Mouse (Mus musculus) hematopoietic stem cell, adult 5-6 weeks (primary cell): Measurements from ENCODE around the gene Hif3a. TPM values are rescaled to one million over a fixed set of nuclear protein-coding genes. Genes with fewer than 3 reads are reported as not detected.

Experiments used
- ATAC-seq, 2 experiments: fragments of 125-278 bp in 1 of 2; replicated peaks in 1 of 2; 2 replicates each; pipeline ENCODE4 v1.8.0; 2016 to 2017; ENCODE audit warnings: inconsistent platforms in 2 of 2, mild to moderate bottlenecking in 2 of 2, moderate number of reproducible peaks in 2 of 2, low read depth in 1 of 2, moderate TSS enrichment in 1 of 2; ENCODE audit not compliant: low FRiP score in 2 of 2, poor library complexity in 2 of 2, severe bottlenecking in 2 of 2, insufficient read depth in 1 of 2, low TSS enrichment in 1 of 2
- total RNA-seq: library from RNA; stranded (forward); fragments of 172-1452, 232-1000 nt; gene quantifications from 2 replicates; pipeline ENCODE4 v1.2.3, GENCODE M21; 2017

Hif3a gene
- total RNA-seq, 1 experiment from 2014 or later, result 1.0 TPM

- peak; percentile 63 to 71 for ATAC-seq
Measured at GRCm38 (mm10) chr7:17007300-17007699, 54.9 kb downstream of the Hif3a start.

DNA sequence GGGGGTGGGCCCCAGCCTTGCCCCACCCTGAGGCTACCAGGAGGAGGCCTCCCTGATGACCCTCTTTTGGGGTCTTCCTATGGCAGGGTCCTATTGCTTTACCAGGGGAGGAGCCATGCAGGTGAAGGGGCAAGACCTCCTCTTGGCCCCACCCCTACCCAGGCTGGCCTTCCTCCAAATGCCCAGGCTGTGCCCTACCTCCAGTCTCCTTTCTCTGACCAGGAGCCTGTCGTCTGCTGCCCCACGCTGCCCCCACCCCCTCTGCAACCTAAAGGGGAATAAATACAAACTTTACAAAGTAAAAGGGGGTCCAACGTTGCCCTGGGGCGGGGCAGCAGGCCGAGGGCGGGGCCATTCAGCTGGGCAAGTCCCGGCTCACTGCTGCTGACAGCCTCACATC, 57.5 kb downstream of the Hif3a start:
- ATAC-seq, result no peak

DNA sequence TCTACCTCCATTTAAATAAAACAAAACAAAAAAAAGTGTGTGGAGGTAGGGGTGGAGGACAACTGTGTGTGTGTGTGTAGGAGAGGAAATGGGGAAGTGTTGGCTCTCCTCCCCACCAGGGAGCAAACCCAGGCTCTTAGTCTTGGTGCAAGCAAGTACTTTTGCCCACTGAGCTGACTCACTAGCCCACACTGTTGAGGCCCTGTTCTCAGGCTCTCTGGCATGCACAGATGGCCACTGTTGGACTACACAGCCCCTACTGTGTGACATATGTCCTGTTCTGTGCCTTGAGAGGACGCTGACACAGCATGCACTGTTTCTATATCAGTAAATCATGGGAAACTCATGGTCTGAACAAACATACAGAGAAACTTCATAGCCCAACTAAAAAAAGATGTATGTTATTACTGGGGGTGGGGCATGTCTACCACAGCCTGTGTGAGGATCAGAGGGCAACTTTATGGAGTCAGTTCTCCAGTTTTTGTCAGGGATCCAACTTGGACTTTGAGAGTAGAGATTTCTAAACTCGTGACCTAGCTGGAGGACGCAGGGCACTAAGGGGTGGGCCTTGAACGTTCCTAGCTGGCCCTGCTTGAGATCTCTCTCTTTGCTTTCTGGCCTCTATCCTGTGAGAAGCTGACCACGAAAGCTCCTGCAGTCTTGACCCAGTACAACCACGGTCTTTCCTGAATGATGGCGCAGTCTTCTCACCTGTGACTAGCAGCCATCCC, 58.8 kb downstream of the Hif3a start:
- peak; percentile 19 to 33; a peak in 1 of 4 replicates for ATAC-seq

- ATAC-seq, result peak; percentile 61 to 82
Measured at GRCm38 (mm10) chr7:17002375-17003195, 59.6 kb downstream of the Hif3a start.

GRCm38 (mm10) chr7:16999650-17000049, 62.6 kb downstream of the Hif3a start:
- peak in 1 of 2 experiments; percentile 37; a peak in 2 of 4 replicates for ATAC-seq

DNA sequence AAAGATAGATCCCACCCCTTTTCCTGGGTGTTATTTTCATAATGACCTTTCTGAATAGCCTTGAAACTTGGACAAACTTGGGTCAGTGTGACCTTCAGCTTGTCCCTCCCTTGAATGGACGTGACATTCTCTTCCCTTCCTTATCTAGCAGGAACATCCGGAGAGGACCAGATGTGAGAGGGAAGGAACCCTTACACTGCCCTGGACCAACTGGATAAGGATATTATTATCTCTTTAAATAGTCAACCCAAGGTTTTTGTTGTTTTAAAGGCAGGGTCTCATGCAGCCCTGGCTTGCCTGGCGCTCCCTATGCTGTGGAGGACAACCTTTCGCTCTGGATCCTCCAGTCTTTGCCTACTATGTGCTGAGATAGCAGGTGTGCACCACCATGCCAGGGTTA, 63.0 kb downstream of the Hif3a start:
- ATAC-seq, result no peak

DNA sequence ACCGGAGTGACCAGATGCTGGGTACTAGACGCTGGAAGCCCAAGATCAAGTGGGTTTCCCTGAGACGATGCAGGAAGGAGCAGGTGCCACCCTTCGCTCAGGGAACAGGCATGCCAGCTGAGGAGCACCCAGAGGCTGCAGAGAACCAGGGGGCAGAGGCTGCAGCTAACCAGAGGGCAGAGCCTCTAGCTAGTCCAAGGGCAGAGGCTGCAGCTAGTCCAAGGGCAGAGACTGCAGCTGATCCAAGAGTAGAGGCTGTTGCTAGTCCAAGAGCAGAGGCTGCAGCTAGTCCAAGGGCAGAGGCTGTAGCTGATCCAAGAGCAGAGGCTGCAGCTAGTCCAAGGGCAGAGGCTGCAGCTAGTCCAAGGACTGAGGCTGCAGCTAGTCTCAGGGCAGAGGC, 66.9 kb downstream of the Hif3a start:
- ATAC-seq, result no peak

GRCm38 (mm10) chr7:16994400-16994799, 67.8 kb downstream of the Hif3a start:
- ATAC-seq, result no peak

DNA sequence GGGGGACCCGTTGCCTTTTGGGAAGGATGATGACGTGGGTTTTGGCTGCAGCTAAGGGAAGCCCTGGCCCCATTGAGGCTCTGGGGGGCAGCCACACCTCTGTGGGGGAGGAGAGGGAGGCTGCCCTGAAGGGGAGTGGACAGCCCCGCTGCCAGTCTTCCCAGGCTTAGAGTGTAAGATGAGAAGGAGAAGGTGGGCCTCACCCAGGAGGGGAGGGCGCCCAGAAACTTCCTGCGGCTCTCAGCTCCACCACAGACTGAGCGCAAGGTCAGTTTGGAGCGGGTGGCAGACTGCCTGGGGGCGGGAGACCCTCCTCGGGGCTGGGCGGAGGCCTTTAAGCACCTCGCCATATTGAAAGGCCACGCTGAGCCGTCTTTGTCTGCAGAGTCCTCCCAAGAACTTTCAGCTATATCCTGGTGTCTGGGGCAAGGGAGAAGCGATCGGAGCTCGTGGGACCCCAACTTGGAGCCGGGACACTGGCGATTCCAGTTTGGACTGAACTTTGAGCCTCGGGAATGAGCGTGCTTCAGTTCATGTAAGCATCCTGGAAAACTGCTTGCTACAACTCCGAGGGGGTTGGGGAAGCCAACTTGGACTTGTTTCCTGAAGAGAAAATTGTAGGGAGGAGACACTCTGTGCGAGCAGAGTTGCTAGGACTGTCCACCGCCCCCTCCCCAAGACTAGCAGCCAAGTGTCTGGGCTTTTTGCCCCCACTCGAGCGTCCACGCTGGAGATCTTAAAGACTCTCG, 68.4 kb downstream of the Hif3a start:
- peak; percentile 88 to 91 for ATAC-seq

- ATAC-seq, result no peak
Measured at GRCm38 (mm10) chr7:16992451-16992807, 69.8 kb downstream of the Hif3a start, which contains the start of gene Ccdc8. Ccdc8 (plus strand) TSS chr7:16992708.

- ATAC-seq, result peak; percentile 72 to 81
Measured at GRCm38 (mm10) chr7:16991681-16992450, 70.4 kb downstream of the Hif3a start.

DNA sequence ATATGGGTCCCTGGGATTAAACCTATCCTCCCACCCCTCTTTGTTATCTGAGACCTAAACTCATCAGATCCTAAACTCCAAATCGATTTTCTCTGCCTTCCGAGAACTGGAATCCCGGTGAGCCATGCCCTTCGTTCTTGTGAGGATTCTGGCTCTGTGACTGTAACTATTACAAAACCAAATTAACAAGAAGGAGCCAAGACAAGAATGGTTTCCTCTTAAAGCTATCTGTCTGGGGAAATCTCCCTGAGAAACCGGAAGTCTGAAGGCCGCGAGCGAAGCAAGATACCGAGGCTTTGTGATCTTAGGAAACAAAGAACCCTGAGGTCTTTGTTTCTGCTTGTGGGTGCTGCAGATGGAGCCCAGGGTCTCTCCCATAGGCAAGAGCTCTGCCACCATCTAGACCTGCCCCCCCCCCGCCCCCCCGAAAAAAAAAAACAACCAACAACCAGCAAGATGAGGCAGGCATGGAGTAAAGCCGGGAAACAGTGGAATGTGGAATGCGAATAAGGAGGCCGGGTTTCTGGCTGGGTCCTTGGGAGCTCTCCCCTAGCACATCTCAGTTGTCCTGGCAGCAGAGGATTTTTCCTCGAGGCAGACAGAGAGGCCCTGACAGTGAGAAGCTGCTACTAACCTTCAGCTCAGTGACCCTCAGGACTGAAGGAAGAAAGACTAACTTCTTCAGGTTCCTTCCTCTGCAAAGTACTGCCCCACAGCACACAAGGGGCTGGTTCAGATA, 72.1 kb downstream of the Hif3a start:
- ATAC-seq, result no peak; a peak in 1 of 4 replicates

DNA sequence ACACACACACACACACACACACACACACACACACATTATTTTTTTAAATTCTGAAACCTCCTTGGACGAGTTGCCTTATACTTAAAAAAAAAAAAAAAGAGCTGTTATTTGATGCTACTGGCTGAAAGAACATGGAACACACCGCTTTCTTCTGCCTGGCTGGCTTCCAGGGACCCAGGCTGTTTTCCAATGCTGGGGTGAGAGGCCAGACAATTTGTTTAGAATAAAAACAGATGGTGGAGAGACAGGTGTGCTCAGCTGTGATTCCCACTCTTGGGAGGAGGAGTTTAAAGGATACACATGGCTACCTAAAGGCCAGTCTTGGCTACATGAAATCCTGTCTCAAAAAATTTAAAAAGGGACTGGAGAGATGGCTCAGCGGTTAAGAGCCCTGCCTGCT, 73.8 kb downstream of the Hif3a start:
- no peak for ATAC-seq

DNA sequence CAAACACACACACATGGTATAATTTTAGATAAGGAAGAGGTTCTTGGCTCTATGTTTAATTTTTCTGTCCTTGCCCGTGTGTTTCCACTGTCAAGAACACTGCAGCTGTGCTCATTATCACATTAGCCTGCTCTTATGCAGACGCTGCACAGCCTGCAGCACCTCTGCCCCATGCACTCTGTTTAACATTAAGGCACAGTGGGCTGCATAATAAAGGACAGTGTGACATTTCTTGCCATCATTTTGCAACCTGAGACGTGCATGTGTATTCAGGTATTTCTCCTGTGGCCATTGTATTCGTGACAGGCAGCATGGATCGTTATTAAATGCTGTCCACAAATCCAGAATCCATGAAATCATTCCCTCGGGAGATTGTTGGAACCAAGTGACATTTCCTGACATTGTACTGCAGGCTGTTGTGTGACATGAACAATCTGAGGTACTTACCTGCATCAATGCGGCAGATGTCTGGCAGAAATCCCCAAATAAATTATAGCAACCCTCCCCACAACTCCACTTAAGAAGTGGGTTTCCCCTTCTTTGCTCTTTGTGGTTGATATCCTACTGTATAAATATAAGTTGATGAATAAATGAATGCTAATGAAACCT, 74.6 kb downstream of the Hif3a start:
- ATAC-seq, result no peak

DNA sequence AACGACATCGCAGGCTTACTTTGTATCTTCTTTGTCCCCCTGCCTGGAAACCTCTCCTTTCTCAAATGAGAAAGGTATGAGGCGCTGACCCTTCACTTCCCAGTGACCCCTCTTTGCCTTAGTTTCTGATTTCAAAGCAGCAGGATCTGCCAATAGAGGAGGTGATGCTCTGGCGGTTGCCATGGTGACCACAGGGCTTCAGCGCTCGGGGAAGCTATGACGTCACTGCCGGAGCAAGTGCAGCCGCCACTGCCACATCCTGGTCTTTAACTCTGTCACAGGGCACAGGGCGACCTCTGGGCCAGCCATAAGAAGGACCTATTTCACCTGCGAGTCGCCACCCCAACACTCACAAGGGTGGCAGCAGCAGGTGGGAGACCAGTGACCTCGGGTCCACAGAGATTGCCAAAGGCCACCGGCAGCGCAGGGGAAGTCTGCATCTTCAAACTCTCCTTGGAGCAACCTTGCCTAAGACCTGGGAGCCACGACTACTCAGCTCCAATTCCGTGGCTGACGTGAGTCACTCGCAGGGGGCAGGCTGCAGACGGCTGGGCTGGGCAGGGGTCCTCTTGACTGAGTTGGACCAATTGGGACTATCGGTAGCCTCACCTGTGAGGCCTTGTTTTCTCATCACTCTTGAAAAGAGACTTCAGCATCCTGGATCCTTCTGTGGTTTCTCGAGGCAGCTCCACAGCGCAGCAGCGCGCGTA, 79.2 kb downstream of the Hif3a start, which contains the start of gene Gm42372:
Gene Gm42372, plus strand, starts transcription at position 228 of the 710 bp plus-strand sequence.
- ATAC-seq, result peak; percentile 91 to 94
